Mouse (Mus musculus): ENCODE results near the gene Haus4.
A peak's percentile ranks its signal among the peaks of the same experiment; 100 is the strongest.

Haus4 gene

DNA sequence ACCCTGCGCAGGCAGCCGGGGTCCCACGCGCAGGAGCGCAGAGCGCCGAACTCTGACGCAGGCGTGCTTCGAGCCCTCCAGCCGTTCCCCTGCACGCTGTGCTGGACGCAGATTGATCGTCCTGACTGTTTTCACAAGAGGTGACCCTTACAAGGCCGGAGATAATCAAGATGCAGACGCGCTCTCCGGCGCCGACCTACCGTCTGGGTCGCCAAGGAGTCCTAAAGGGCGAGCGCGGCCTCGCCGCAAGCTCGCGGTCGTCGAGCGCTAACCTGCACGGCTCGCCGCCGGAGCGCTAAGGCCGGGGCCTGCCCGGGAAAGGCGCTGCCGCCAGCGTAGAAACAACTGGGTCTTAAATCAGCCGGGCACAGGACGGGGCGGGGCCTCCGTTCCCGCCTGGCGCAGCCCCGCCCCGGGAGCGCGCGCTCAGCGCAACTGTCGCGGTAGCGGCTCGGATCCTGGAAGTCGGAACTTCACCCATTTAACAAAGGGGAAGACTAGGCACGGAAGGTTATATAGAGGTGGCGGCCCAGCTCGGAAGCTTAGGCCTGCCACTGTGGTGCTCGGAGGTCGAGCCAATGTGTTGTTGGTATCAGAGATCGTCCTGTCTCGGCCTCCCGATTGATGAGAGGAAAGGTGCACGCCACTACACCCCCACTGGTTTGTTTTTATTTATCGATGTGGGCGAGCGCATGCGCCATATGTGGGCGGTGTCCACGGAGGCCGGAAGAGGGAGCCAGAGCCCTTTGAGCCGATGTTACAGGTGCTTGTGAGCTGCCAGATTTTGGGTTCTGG is at the start of gene Haus4:
Gene Haus4, minus strand, starts transcription at position 642 of the 795 bp plus-strand sequence.
- DNase-seq (ENCODE audit: low read depth, low spot score), result peak; percentile 67

DNA sequence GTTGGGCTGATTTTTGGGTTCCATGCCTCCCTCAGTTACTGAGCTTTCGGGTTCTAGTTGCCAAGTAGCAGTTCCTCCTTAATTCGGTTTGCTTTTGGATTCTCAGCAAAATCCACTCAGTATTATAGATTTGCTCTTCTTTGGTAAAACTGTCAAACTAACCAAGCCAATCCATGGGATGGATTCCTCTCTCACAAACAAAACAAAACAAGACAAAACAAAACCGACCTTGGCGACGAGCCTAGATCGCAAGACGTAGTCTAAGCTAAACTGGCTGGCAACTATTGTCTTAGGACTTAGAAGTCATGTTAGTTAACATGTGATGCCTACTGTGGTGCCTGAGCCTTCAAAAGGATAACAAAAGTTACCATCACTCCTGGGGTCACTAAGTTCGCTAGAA is 49.3 kb upstream of the Haus4 start:
- no peak for DNase-seq (ENCODE audit: low read depth, low spot score)

DNA sequence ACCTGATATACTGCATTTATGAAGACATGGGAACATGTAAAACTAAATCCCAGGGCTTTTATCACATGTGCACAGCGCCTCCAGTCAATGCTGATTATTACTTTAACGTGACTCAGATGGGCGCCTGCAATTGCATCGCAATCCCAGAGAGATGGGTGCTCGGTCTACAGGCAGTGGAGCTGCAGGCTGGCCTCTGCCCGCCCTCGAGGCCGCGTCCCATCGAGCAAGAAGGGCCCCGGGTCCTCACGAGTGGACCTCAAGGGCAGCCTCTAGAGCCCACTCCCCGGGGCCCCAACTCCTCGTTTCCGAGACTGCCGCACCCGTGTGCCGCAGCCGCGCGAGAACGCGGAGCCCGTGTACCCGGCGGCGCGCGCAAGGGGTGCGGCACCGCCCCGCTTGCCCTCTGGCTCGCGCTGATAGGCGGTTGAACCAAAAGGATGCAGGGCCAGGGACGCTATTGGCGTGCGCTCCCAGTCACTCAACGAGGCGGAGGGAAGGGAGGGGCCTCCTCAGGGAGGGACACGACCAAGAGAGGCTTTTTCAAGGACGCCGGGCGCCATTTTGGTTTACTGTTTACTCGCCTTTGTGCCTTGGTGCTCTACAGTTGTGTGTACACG is 48.7 kb upstream of the Haus4 start:
- peak; percentile 92 for DNase-seq (ENCODE audit: low read depth, low spot score)

- DNase-seq (ENCODE audit: low read depth, low spot score), result no peak
Measured at GRCm38 (mm10) chr14:54602613-54603012, 48.2 kb upstream of the Haus4 start.

DNA sequence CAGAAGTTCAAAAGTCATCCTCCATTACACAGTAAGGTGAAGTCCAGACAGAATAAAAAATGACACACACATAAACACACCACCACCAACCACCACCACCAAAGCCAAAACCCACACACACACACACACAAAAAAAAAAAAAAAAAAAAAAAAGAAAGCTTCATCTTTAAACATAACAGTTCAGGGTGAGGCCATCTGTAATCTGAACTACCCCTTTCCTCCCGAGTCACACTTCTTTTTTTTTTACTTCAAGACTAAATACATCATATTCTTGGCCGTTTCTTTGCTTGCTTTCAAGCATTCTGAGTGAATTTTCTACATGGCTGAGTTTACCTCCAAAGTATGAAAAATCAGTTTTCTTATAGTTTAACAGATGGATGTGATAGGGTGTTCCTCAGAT is 47.2 kb upstream of the Haus4 start:
- no peak for DNase-seq (ENCODE audit: low read depth, low spot score)

GRCm38 (mm10) chr14:54597084-54597483 is 42.7 kb upstream of the Haus4 start:
- no peak for DNase-seq (ENCODE audit: low read depth, low spot score)

DNA sequence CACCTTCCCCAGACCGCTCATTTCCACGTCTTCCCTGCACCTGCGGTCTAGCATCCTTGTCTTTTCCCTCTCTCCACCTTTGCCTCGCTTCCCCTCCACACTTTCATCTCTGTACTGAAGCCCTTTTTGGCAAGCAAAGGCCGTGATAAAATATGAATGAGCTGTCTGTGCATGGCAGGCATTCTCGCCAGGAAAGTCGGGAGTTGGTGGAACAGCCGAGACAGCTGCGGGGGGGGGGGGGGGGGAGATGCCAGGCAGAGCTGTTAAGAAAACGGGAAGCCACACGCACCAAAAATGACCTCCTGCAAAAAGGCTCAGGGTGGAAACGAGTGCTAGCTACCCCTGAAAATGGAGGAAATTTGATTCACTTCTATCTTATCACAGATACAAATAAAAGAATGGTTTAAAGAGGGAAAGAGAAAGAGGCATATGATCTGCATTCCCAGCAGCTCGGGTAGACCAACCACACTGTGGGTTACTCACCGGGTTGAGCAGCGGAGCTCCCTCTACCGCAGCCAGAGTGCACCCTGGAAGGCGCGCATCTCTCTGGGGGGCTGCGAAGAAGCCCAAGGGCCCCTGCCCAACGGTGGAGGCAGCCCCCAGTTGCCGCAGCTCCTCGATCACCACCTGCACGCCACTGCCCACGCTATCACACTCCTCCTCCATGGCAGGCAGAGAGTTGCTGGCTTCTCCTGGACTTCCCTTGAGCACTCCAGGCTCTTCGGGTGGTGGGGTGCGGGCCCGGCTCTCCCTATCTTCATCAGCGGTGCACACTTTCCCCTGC is 40.4 kb upstream of the Haus4 start:
- DNase-seq (ENCODE audit: low read depth, low spot score), result no peak

DNA sequence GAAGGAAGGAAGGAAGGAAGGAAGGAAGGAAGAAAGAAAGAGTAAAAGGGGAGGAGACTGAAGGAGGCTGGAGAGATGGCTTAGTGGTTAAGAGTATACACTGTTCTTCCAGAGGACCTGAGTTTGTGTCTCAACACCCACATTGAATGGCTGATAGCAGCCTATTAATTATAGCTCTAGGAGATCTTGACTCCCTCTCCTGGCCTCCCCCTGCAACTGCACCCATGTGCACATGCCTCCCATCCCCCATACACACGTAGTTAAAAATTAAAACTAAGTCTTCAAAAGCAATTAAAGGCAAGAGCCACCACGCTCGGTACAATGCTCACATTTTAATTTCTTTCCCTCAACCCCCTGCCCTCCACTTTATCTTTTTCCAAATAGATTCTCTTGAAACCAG is 39.6 kb upstream of the Haus4 start:
- no peak for DNase-seq (ENCODE audit: low read depth, low spot score)

- no peak for DNase-seq (ENCODE audit: low read depth, low spot score)
Measured at GRCm38 (mm10) chr14:54592319-54592934, 38.0 kb upstream of the Haus4 start.

GRCm38 (mm10) chr14:54591056-54591455 is 36.6 kb upstream of the Haus4 start:
- DNase-seq (ENCODE audit: low read depth, low spot score), result no peak

DNA sequence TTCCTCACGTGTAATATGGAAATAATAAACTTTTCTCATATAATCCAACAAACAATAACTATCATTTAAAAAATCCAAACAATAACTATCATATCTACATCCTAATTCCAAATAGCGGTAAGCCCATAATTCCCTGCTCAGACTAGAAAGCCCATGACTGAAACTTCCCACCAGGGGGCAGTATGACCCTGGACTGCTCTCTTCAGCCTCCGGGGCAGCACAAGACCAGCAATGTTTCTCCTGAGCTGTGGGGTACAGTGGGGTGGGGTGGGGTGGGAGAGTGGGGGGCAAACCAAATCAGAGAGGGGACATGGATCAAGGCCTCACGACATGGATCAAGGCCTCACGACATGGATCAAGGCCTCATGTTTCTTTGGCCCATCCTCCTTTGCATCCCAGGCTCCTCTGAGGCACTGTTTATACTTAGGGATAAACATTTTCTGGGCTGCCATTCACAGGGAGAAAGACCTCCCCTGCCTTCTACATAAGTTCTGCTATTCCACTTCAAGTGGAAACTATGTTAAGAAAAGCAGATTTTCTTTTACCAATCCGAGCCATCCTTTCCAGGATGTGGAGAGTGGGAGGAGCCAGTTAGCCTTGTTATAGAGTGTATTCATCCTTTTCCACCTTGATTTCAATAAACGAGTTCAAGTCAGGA is 29.4 kb upstream of the Haus4 start:
- peak; percentile 69 for DNase-seq (ENCODE audit: low read depth, low spot score)

DNA sequence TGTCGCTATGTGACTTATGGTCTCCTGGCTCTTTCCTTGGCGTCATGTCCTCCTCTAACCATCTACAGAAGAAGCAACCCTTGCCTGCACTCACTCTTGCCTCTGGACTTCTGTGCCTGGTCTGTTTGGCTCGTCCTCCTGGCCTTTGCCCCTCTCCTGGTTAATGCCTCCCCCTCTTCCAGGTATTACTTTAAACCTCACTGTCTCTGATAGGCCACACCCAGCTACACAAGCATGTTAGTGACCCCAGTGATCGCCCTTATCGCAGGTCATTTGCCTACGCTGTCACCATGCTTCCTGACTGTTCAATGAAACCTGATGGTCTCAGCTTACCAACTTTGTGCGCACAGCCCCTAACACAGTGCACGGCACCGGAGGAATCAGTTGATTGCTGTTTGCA is 28.1 kb upstream of the Haus4 start:
- DNase-seq (ENCODE audit: low read depth, low spot score), result no peak

DNA sequence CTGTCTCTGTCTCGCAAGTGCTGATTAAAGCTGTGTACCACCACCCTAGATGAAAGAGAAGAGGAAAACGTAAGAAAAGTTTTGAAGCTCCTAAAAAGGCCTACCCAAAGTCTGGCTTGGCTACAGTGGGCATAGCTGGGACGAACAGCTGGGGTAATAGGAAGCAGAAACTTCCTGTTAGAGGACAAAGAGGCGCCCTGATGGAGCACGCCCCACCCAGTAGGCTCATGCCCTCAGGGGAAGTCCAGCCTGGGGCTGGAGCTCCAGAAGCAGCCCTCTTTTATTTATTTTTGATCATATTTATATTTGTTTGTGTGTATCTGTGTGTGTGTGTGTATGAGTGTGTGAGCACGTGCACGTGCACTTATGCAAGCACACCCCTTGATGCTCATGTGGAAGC is 25.2 kb upstream of the Haus4 start:
- no peak for DNase-seq (ENCODE audit: low read depth, low spot score)

GRCm38 (mm10) chr14:54578063-54578462 is 23.6 kb upstream of the Haus4 start:
- no peak for DNase-seq (ENCODE audit: low read depth, low spot score)

DNA sequence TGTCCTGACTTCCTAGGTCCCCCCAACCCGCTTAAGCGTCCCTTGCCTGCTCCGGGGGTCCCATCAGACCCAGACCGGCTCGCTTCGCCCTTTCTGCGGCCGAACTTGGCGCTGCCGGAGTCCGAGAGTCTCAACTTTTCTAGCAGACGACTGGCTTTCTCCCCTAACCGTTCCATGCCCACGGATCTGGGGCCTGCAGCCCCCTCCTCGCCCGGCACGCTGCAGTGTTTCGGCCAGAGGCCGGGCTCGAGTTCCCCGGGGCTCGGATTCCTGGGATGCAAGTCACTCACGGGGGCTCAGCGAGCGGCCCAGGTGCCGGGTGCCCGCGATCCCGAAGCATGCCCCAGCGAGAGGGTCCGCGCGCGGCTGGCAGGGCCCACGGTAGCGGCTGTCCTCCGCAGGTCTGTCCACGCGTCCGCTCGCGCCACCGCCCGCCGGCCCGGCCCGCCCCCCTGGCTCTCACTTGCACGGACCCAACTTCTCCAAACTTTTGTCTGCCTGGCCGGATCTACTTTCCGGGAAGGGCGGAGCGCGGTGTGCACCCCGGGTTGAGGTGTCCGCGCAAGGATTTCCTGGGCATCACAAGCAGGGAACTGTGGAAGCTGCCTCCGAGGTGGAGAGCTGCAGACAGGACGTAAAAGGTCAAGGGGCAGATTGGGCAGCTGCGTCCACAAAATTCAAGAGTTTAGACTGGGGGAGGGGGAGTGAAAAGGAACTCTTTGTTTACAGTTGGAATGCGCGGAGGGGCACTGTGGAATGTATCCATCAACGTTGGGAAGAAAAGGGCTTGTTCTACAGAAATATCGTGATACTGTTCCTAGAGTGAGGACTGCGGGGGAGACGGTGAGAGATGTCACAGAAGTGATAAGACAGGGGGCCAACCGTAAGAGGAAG is 22.9 kb upstream of the Haus4 start, which contains the start of gene Ajuba:
Gene Ajuba, minus strand, starts transcription at position 470 of the 894 bp plus-strand sequence.
- no peak for DNase-seq (ENCODE audit: low read depth, low spot score)

GRCm38 (mm10) chr14:54576241-54577088 is 22.0 kb upstream of the Haus4 start:
- no peak for DNase-seq (ENCODE audit: low read depth, low spot score)

GRCm38 (mm10) chr14:54575631-54576030 is 21.2 kb upstream of the Haus4 start:
- DNase-seq (ENCODE audit: low read depth, low spot score), result no peak

- DNase-seq (ENCODE audit: low read depth, low spot score), result no peak
Measured at GRCm38 (mm10) chr14:54575031-54575430, 20.6 kb upstream of the Haus4 start.

DNA sequence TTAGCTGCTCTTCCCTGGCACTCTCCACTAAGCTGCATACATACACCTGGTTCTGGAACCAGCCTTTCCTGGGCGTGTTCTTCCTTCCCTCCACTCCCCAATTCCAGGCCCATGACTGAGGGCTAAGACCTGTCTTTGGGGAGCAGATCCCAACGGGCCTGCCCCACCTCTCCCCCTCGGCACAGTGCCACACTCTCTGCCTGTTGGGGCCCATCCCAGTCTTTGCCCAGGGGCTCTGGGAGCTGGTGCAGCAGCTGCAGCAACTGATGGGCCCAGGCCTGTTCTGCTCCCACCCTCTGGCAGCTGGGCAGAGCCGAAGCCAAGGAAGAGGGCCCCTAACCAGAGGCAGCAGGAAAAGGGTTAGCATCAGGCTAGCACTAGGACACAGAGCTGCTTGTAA is 19.8 kb upstream of the Haus4 start:
- DNase-seq (ENCODE audit: low read depth, low spot score), result no peak
